ENCODE assay signal across 8 mouse cellular contexts in the genomic region with DNA sequence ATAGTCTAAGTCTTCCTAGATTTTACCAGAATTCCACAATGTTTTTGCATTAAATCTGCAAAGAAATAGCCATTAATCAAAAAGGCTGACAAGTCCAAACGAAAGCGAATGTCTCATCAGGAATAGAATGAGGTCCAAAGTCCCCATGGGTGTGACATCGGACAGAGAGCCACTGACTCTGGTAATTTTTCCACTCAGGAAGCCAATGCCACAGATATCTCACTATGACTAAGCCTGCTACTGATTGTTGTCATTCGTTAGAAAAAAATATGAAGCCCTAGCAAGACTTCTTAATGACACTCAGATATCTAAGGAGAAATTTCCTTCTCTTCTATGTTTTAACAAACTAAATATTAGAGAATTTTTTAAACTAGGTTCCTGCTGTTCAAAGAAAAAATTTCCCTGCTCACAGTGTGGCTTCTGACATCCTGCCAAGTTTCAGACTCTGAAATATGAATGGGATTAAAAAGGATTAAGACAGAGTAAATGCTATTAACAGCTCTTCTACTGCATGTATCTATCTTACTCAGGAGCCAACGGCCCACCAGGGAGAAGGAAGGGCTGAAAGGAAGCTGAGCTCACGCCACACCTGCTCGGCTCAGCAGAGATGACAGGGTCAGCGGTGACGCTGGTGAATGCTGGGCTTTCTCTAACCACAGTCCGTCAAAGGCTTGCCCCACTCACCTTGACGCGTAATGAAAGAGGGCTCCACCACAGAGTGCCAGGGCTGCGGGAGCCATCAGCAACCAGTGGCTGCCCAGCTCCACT.
DNase-seq lines count a peak whose midpoint lies in the region; ATAC-seq lines count a peak whose summit lies in the region.

No protein-coding gene starts in this region.

- no peaks in the 10 kb centered on the region for H3K27me3 ChIP-seq in hindbrain, embryonic 14.5 days (ENCODE audit: control insufficient read depth, insufficient read depth, low read length)
- no peaks in the 10 kb centered on the region for H3K27me3 ChIP-seq in hindbrain, embryonic 13.5 days
- no peaks in the 10 kb centered on the region for H3K27me3 ChIP-seq in heart, embryonic 16.5 days (ENCODE audit: control insufficient read depth, insufficient read depth, low read length)
- H3K27me3 ChIP-seq in neural tube, embryonic 15.5 days (replicated peaks), result no peaks in the 10 kb centered on the region

- H3K9me3 ChIP-seq in hindbrain, embryonic 14.5 days (ENCODE audit: control insufficient read depth, low read length), result no peaks in the 10 kb centered on the region
- no peaks in the 10 kb centered on the region for H3K9me3 ChIP-seq in hindbrain, embryonic 13.5 days
- H3K9me3 ChIP-seq in heart, embryonic 16.5 days (replicated peaks; ENCODE audit: control insufficient read depth, low read length), result no peaks in the 10 kb centered on the region
- H3K9me3 ChIP-seq in neural tube, embryonic 15.5 days (replicated peaks), result no peaks in the 10 kb centered on the region

- ATAC-seq in hindbrain, embryonic 14.5 days (ENCODE audit: low FRiP score), result no peak
- no peak for ATAC-seq in hindbrain, embryonic 13.5 days (ENCODE audit: low FRiP score)
- ATAC-seq in activated CD4-positive, CD25-positive, alpha-beta regulatory T cell, adult 4 months, result peak; percentile 33
- ATAC-seq in heart, embryonic 16.5 days (replicated peaks; ENCODE audit: extremely low read depth, insufficient read depth, low FRiP score), result 0 out of 2 replicates have a peak, but pooled peaks have one; percentile 24
- peak; percentile 23; the same call in 1 of the 2 replicates for ATAC-seq in neural tube, embryonic 15.5 days (ENCODE audit: low FRiP score)

- peak; percentile 34 for DNase-seq in hindbrain, embryonic 14.5 days (ENCODE audit: low spot score)
- DNase-seq in spleen, adult 12 weeks (ENCODE audit: low spot score), result no peak
- no peak for DNase-seq in adrenal gland, adult 2 months
- DNase-seq in gastrocnemius, postnatal 14 days, result no peak

- 0 out of 2 replicates have a peak overlapping the region, but pooled peaks have one; percentile 8 for H3K4me2 ChIP-seq in hindbrain, embryonic 14.5 days (replicated peaks)
- no peak overlapping the region for H3K4me2 ChIP-seq in hindbrain, embryonic 13.5 days
- H3K4me2 ChIP-seq in heart, embryonic 16.5 days (ENCODE audit: low read depth, low read length), result peak overlapping the region; percentile 38; the same call in 1 of the 2 replicates
- no peak overlapping the region for H3K4me2 ChIP-seq in neural tube, embryonic 15.5 days

- H3K36me3 ChIP-seq in hindbrain, embryonic 14.5 days (replicated peaks; ENCODE audit: control insufficient read depth, insufficient read depth), result no peaks in the 10 kb centered on the region
- H3K36me3 ChIP-seq in hindbrain, embryonic 13.5 days, result no peaks in the 10 kb centered on the region
- no peaks in the 10 kb centered on the region for H3K36me3 ChIP-seq in heart, embryonic 16.5 days (ENCODE audit: control insufficient read depth, insufficient read depth)
- no peaks in the 10 kb centered on the region for H3K36me3 ChIP-seq in neural tube, embryonic 15.5 days

- peaks cover 15% of the 10 kb centered on the region; the same call in 1 of the 2 replicates for H3K4me1 ChIP-seq in hindbrain, embryonic 14.5 days (replicated peaks; ENCODE audit: control insufficient read depth, insufficient read depth, low read length)
- H3K4me1 ChIP-seq in hindbrain, embryonic 13.5 days (replicated peaks), result peaks cover 11% of the 10 kb centered on the region
- H3K4me1 ChIP-seq in heart, embryonic 16.5 days (ENCODE audit: control insufficient read depth, insufficient read depth, low read length), result peaks cover 8% of the 10 kb centered on the region; the same call in 1 of the 2 replicates
- peaks cover 23% of the 10 kb centered on the region for H3K4me1 ChIP-seq in neural tube, embryonic 15.5 days

- H3K9ac ChIP-seq in hindbrain, embryonic 14.5 days, result no peak overlapping the region
- H3K9ac ChIP-seq in hindbrain, embryonic 13.5 days, result no peak overlapping the region
- no peak overlapping the region for H3K9ac ChIP-seq in heart, embryonic 16.5 days (ENCODE audit: low read length)
- H3K9ac ChIP-seq in neural tube, embryonic 15.5 days (replicated peaks), result no peak overlapping the region

- no peak overlapping the region for H3K27ac ChIP-seq in hindbrain, embryonic 14.5 days
- no peak overlapping the region for H3K27ac ChIP-seq in hindbrain, embryonic 13.5 days
- H3K27ac ChIP-seq in heart, embryonic 16.5 days (ENCODE audit: low read length), result no peak overlapping the region
- peak overlapping the region; percentile 46 for H3K27ac ChIP-seq in neural tube, embryonic 15.5 days (replicated peaks)

- H3K4me3 ChIP-seq in hindbrain, embryonic 14.5 days (replicated peaks; ENCODE audit: low read length), result no peak overlapping the region
- no peak overlapping the region for H3K4me3 ChIP-seq in hindbrain, embryonic 13.5 days
- H3K4me3 ChIP-seq in heart, embryonic 16.5 days (ENCODE audit: low read length), result no peak overlapping the region
- no peak overlapping the region for H3K4me3 ChIP-seq in neural tube, embryonic 15.5 days (replicated peaks)

- intact Hi-C loops in gastrocnemius, postnatal 14 days (cut with DNase I; ENCODE audit: low total_unique reads), result no loop called here

- 55% methylated on average over 13 of the region's 13 CpGs for WGBS in hindbrain, embryonic 14.5 days
- 57% methylated on average over 13 of the region's 13 CpGs for WGBS in hindbrain, embryonic 13.5 days
- 33% methylated on average over 13 of the region's 13 CpGs for WGBS in heart, embryonic 16.5 days
- WGBS in neural tube, embryonic 15.5 days, result 58% methylated on average over 13 of the region's 13 CpGs

Comparison
In these comparisons a context has a peak if more than half of its experiments do, and no peak if none do; other contexts are left out.
1. H3K4me2 ChIP-seq: peak in hindbrain, embryonic 14.5 days (single experiment) and heart, embryonic 16.5 days (single experiment); none in hindbrain, embryonic 13.5 days (single experiment) and neural tube, embryonic 15.5 days (single experiment).
2. ATAC-seq: peak in activated CD4-positive, CD25-positive, alpha-beta regulatory T cell, adult 4 months (single experiment), heart, embryonic 16.5 days (single experiment) and neural tube, embryonic 15.5 days (single experiment); none in hindbrain, embryonic 14.5 days (single experiment) and hindbrain, embryonic 13.5 days (single experiment).